Mouse (Mus musculus) frontal cortex, postnatal 14 days (tissue): ENCODE data around the gene Ankrd31.
A peak's percentile ranks its signal among the peaks of the same experiment; 100 is the strongest.
"Not testable (repeated sequence)": the region's sequence is repeated elsewhere in the genome, so short reads cannot be mapped to it uniquely, and the experiment has no call there.

Source experiments
- DNase-seq, 2 experiments: peaks; one replicate each; pipeline ENCODE4 v3.0.0; 2022; ENCODE audit warnings: low spot score in 2 of 2

Ankrd31 gene

DNA sequence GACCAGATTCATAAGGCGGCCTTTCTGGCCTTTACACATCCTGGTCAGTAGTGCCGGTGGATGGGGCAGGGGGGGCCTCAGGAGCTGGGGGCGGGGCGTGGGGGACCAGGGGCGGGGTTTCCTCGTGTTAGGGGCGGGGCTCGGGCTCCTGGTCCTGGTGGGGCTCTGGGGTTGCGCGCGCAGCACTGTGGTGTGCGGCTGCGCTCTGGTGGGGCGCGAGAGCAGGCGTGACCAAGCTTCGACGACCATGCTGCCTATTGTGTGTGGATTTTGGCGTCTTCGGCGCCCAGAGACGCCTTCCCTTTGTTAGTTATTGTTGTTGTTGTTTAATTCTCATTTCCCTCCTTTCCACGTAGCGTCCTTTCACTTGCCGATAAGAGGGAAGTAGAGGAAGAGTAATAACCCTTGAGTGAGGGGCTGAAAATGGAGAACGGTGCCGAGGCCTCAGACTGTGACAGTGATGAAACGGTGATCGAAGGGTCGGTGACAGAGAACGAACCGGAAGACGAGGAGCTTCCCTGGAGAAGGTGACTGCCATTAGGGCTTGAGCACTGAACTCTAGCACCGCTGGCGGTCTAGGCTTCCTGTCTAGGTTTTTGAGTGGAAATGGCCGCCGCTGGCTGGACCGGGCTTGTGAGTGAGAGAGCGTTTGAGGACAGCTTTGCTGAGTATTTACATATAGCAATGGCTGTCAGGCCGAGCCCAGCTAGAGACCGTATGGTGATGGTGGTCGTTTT is at the start of gene Ankrd31:
Gene Ankrd31, plus strand, starts transcription at position 164 of the 737 bp plus-strand sequence.
- DNase-seq = no peak

DNA sequence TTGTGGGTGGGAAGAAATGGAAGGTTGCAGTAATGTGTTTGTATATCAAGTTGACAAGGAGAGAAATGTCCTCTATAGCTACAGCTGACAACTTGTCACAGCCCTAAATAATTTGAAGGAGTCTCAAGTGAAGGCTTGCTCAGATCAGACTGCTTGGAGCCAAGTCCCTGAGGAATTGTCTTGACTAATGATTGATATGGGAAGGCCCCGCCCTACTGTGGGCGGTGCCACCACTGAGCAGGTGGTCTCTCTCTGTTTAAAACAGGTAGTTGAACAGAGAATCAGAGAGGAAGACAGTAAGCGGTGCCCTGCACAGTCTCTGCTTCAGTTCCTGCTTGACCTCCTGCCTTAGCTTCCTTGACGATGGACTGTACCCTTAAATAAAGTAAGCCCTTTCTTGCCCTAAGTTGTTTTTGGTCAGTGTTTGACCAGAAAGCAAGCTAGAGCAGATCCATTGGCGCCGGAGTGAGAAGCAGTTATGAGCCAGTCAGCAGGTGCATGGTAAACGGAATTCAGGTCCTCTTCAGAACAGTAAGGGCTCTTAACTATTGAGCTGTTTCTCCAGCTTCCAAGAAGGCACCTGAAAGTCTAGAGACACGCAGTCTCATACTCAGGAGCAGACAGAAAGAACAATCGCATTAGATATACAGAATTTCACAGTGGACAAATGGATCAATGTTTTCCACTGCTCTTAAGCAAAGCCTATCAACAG is 45.3 kb upstream of the Ankrd31 start:
- DNase-seq = no peak

- no peak for DNase-seq
Measured at GRCm38 (mm10) chr13:96709269-96710233, 38.5 kb upstream of the Ankrd31 start.

- no peak for DNase-seq
Measured at GRCm38 (mm10) chr13:96716311-96716710, 31.8 kb upstream of the Ankrd31 start.

DNA sequence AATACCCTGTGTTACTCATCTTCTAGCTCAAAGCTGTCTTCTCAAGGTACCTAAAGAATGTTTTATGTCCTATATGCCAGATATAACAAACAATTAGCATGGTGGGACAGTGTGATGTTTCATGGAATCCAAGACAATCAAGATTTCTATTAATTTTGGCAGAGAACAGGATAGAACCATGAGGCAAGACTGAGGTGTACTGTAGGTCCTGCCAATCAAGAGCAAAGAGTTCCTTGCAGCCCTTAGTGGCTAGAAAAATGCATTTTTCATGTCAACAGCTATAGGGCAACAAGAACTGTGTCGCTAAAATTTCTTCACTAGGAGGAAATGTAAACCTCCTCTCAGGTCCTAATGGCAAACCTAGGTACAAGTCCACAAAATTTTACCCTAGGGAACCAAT is 30.3 kb upstream of the Ankrd31 start:
- no peak for DNase-seq

GRCm38 (mm10) chr13:96720003-96720402 is 28.1 kb upstream of the Ankrd31 start:
- no peak for DNase-seq

GRCm38 (mm10) chr13:96728289-96728688 is 19.8 kb upstream of the Ankrd31 start:
- DNase-seq = no peak

- no peak for DNase-seq
Measured at GRCm38 (mm10) chr13:96729146-96729545, 18.9 kb upstream of the Ankrd31 start.

DNA sequence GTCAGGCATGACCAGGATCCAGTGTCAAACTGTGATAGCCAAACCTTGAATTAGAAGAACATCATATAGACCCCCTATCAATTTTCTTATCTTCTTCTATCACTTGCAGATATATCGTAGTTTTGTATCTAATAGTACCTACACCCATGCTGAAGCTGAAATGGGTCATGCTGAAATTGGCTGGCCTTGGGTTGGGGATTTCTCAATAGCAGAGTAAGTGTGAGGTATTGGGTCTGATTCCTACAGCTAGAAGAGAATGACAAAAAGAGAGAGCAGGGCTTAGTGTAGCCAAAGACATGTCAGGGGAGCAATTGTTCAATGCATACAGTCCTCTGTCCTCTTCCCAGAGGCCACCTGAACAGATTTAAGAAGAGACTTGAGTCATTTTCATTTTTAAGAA is 18.0 kb upstream of the Ankrd31 start:
- no peak for DNase-seq

DNA sequence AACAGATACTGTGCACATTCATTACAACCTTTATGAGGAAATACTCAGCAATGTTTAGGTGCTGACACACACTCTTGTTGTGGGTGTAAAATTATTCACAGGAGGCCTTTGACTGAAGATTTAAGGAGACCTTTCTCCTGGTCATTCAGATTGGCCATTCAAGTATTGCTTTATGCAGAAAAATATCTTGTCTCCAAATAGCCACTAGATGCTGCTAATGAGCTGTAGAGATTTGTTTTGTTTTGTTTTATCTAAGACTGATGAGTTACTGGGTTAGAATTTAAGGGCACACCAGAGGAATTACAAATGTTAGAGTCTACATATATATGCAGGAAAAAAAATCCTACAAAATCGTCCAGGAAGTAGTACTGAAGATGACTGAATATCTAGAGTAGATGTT is 12.9 kb upstream of the Ankrd31 start:
- no peak for DNase-seq

- DNase-seq = no peak
Measured at GRCm38 (mm10) chr13:96740159-96740558, 7.9 kb upstream of the Ankrd31 start.

GRCm38 (mm10) chr13:96742871-96743270 is 5.2 kb upstream of the Ankrd31 start:
- DNase-seq = no peak

DNA sequence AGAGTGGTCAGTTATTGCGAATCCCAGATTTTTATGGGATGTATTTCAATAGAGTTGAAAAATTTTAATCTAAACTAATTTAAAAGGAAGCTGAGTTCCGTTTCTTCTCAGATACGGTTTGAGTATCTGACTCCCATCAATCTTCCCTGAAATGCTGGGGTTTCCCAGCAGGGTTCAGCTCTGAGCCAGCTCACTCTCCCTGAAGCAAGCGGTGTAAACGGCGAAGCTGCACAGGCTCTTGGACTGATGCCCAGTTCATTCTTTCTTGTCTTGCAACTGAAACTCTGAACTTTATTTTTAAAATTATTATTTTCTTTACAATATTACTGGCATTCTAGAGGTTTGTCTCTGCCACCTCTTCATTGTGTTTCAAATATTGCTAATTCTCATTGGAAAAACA is 2.0 kb upstream of the Ankrd31 start:
- DNase-seq = no peak

DNA sequence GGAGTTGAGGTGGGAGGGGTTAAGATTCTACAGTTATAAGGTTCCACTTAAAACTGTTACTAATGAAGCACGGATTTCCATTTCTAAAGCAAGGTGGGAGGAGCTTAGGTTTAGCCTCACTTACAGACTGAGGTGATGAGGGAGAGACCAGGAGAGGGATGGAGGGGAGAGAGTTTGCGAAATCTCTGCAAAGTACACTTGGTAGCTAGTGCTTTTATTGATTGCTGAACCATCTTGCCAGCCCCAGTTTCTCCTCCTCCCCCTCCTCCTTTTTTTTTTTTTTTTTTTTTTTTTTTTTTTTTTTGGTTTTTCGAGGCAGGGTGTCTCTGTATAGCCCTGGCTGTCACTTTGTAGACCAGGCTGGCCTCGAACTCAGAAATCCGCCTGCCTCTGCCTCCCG is 1.8 kb downstream of the Ankrd31 start:
- DNase-seq = no peak

GRCm38 (mm10) chr13:96760848-96761247 is 12.8 kb downstream of the Ankrd31 start:
- no peak for DNase-seq

- not testable (repeated sequence) for DNase-seq
Measured at GRCm38 (mm10) chr13:96786071-96786470, 38.0 kb downstream of the Ankrd31 start.

DNA sequence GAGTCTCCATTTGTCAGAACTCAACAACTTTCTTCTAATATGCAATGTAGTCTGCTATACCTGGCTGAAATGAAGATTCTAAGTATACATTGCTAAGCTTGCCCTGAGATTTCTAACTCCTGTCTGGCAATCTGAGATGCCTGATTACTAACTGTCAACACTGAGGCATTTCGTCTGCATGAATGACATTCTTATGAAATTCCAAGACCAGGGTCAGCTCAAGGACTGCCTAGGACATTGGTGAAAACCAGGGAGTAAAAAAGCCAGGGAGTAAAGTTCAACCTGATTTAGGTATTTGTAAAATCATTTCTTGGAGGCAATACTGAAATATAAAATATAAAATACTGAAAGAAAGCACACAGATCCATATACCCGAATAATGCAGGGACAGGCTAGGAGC is 45.4 kb downstream of the Ankrd31 start:
- no peak for DNase-seq

DNA sequence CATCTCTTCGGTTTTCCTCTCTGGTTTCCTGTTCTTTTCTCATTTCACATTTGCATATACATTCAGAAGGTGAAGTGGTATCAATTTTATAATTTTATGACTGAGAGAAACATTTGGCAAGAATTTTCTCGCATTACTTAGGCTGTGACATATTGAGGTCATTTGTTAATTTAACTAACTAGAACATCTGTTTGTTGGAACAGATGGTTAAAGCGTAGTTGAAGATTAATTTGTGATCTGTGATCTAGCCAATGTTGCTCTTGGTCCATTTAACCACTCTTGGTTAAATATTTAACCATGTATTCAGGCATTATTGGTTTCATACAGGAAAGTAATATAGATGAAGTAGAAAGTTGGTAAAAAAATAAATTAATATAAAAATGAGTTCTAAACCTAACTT is 47.2 kb downstream of the Ankrd31 start:
- DNase-seq = no peak

GRCm38 (mm10) chr13:96797500-96797899 is 49.4 kb downstream of the Ankrd31 start:
- peak in 1 of 2 experiments; percentile 7 for DNase-seq

- no peak for DNase-seq
Measured at GRCm38 (mm10) chr13:96849752-96850151, 101.7 kb downstream of the Ankrd31 start.

DNA sequence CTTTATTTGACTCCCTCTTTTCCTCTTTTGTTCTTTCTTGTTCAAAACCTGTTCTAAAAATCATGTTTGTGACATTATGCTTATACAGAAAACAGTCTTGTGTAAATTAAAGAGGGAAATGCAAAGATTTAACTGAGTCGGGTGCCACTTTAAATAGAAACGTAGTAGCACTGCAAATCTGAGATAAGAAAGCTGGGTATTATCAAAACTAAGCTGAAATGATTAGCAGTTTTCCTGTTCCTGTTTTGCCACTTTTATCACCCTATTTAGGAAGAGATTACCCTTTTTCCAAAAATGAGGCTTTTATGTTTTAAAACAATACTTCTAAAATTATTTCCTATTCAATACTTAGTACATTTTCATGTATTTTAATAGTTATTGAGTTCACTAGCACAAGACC is 104.1 kb downstream of the Ankrd31 start:
- no peak for DNase-seq

DNA sequence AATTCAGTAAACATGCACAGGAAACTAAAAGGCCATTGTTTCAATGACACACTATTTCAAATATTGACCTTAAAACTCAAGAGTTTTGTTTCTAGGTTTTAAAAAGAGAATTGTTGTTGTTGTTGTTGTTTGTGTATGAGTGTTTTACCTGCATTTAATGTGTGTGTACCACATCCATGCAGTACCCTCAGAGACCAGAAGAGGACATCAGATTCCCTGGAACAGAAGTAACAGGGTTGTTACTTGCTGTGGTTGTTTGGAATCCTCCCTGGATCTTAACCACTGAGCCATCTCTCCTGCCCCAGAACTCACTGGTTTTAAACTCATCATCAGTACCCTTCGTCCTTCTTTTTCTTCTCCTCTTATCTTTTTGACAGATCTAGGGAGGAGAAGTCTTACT is 105.2 kb downstream of the Ankrd31 start:
- DNase-seq = no peak
